Mouse (Mus musculus) frontal cortex, postnatal 25 days (tissue): ENCODE results near the gene Skp2.
A peak's percentile ranks its signal among the peaks of the same experiment; 100 is the strongest.
"Not testable (repeated sequence)": the region's sequence is repeated elsewhere in the genome, so short reads cannot be mapped to it uniquely, and the experiment has no call there.

ENCODE experiments used
- DNase-seq, 2 experiments: peaks; one replicate each; pipeline ENCODE4 v3.0.0; 2022; ENCODE audit warnings: low spot score in 2 of 2

Skp2 gene

DNA sequence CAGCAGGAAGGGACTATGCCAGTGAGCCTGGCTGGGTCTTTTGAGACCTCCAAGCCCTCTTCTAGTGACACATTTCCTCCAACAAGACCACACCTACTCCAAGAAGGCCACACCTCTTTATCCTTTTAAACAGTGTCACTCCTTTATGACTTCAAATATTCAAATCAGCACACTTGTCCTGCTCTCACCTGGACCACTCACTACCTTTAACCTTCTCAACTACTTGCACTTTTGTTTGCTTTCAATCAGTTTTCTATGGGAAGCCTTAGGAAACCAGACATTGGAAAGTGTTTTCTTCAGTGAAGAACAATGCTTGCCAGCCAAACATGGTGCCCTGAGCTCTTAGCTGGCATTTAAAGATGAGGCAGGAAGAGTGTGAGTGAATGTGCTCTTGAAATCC lies at the start of gene Skp2:
Skp2 (minus strand) TSS at position 101 of the 400 bp plus-strand sequence.
- no peak for DNase-seq

DNA sequence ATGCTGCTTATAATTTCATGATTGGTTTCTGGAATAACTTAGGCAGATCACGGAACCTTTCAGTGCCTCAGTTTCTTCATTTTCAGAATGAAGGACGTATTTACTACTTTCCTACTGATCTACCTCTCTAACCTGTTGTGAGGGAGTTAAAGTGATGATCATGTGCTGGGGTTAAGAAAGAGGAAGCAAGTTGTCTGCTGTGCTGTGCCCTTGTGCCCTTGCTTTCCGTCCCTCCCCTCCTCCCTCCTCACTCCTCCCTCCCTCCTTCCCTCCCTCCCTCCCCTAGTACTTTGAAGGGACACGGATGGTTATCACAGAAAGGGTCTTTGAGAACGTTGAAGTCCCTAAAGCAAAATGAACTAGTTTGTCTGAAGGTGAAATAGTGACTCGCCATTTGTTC lies 43.2 kb upstream of the Skp2 start:
- DNase-seq, result no peak

DNA sequence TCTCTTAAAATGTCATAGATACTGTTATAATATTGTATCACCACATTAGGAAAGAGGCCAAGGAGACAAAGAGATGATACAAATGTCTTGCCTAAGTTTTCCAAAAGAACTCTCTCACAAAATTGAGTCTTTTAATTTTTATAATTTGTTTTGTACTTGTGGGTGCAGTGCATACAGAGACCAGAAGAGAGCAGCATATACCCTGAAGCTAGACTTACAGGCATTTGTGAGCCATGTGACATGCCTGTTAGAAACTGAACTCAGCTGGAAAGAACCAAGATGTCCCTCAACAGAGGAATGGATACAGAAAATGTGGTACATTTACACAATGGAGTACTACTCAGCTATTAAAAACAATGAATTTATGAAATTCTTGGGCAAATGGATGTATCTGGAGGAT lies 37.5 kb upstream of the Skp2 start:
- not testable (repeated sequence) for DNase-seq

DNA sequence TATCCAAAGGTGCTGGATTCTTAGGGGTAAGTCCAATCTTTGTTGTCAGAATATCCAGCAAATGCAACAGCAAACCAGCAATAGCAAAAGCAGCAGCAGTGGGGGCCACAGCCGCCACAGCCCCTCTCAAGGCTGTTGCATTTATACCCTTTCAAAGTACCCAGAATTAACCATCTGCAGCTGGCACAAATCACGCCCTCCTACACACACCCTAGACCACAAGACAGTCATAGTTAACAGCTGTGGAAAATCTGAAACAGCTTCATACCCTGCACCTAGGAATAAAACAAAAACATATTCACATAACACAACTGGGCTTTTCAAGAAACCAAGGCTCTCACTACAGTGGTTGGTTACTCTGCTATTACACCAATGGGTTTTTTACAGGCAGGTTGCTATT lies 34.6 kb upstream of the Skp2 start:
- DNase-seq, result no peak

DNA sequence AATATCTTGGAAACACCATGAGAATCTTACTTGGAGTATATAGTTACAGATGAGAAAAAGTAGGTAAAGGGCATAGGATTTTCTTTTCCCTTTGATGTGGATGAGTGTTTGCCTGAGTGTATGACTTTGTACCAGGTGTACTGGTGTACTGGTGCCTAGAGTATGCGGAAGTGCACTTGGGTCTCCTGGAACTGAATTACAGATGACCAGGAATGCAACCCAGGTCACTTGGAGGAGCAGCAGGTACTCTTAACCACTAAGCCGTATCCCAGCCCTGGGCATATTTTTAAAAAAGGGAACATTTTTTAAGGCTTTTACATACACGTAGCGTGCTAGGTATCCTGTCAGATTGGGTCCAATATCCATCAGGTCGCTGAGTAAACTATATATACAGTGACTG lies 28.8 kb upstream of the Skp2 start:
- DNase-seq, result no peak

DNA sequence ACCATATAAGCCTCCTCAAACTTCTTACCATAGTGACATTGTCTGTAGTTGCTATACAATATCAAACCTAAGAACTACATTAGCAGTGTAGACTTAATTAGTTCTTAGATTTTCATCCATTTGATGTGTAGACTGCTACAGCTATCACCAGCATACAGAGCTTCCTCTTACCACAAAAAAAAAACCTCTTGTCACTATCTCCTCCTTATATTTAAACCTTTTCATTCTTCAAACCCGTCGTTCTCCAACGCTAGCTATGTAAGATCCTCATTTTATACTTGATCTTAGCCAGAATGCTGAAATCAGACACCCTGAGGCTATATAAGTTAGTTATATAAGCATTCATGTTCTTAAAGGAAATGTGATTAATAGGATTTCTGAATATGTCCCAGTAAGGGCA lies 21.8 kb upstream of the Skp2 start:
- no peak for DNase-seq

DNA sequence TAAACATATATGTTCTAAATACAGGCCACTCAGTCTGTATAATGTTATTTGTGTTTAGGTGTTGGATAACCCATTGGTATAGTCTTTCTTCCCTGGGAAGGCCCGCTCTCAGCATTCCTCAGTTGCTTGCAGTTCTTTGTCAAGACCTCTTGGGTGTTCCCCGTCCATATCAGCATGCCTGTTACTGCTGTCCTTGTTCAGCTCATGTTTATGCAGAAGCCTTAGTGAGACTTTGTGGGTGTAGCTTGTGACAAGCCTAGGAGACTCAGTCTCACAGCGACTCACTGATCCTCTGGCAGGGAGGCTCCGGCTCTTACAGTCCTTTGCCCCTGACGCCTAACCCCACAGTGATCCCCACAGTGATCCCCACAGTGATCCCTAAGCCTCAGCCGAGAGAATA lies 8.9 kb upstream of the Skp2 start:
- no peak for DNase-seq

DNA sequence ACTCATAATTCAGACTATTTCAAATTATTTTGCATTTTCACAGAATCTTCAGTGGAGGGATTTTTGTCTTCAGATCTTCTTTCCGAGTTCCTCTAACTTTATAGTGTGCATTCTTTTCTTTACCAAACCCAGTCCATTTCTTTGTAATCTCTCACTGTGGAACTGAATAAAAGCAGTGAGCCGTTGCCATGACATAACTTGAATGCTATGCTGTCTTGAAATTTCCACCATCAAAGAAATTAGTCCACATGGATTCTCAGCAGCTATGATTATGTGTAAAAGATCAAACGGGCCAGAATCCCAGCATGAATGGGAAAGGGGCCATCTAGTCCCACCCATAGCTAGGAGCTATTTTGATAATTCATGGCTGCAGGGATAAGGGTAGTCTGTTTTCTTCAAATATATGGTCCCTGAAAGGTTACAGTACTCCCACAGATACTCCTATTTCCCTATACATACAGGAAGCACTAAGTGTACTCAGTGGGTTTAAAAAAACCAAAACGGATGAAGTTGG lies 7.4 kb upstream of the Skp2 start:
- DNase-seq, result no peak

DNA sequence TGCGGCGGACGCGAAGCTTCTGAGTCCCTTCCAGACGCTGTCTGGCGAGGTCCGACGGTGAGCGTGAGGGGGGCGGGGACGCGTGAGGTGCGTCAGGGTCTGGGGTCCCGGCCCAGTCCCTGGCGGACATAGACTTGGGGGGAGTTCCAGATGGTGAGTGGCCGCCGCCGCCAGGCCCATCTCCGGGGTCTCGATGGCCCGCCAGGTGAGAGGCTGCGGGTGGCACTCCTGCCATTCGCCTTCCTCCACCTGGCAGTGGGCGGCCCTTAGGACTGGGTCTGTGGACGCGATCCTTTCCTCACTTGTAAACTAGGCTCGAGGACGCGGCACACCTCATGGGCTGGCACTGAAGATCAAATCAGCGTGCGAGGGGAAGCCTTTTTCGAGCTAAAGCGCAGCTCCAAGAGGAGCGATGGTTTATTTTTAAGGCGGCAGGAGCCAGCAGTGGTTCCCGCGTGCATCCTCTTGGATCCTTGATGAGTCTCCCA lies 14.5 kb downstream of the Skp2 start:
- peak in 1 of 2 experiments; percentile 48 for DNase-seq

DNA sequence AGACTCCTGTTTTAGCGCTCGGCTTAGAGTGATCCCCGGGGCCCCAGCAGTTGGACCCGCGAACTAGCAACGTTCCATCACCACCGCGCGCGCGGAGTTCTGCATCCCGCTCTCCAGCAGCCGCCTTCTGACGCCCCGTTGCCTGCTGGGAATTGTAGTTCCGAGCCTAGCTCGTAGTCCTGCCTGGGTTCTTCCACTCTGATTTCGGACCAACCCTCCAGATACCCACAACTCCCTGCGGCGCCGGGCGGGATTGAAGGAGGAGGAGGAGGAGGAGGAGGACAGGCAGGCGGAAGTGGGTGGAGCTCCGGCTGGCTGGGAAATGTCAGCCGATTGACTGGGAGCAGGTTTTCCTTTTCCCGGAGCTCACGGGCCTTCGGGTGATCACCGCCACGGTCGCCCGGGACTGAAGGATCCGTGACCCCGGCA lies 15.0 kb downstream of the Skp2 start, which contains the start of gene Lmbrd2:
Lmbrd2 (plus strand) TSS at position 299 of the 429 bp plus-strand sequence.
- DNase-seq, result peak; percentile 89 to 95

DNA sequence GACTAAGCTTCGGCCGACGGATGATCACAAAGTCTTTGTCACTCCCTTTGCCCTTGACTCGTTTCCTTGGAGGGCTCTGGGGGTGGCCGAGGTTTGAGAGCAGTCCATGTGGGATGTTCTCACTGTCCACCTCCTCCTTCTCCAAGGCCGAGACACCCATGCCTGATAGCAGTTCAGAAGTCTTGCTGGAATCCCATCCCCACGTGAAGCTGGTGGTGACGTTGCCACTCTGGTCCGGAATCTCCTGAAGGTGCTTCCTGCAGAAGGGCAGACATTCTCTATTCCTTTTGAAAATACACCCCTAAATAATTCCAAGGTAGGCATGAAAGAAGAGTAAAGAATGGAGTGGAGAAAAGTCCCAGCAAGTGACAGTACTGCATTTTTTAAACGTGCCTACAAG lies 15.8 kb downstream of the Skp2 start:
- no peak for DNase-seq

DNA sequence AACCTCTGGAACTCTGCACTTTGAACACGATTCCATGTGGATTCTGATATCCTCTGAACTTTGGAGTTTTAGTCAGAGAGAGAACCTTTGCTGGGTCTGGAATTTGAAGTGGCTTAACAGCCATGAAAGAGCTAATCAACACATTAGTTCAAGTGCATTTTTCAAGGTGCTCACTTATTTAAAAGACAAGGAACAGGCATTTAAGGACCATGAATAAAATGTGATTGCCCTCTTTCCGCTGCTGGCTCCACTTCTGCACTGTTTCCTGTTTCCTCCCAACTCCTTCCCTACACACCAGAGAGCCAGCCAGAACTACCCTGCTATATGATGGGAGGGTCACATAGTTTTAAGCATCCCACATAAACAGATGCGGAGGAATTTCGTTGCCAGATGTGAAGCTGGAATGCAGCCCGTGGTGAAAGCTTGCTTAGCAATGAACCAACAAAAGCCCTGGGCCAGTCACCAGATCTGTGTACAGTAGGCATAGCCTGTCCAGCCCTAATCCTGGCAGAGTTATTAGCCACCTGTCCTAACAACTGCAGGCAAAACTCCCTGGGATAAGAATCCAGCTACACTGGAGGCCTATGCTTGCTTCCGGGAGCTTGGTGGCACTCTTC lies 20.2 kb downstream of the Skp2 start:
- no peak for DNase-seq

DNA sequence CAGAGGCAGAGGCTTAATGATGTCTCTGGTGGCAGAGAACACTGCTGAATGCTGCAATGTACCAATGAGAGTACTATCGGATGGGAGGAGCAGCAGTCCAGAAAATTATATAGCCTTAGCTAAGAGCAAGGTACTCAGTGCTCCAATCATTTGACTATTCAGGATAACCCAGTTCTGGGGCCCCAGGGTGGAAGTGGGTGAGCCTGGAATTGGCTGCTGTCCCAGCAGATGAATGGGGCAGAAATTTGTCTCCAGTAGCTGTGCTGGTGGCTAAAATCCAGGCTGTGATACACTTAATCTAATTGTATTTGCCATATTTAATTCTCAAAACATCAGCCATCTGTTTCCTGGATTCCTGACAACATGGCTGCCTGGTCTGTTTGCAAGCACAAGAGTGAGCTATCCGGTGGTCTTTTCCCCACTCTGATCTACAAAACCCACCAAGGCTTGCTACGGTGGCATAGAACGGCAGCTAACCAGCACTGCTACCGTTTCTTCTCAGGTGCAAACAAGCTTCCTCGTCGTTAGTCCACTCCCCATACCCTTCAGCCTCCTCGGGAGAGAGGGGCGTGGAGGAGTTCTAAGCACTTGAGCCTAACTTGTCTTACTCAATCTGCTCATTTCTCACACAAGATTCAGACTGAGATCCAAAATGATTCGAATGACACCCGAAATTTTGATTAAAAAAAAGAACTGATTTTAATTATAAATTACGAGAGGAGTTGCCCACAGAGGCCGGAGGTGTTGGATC lies 22.4 kb downstream of the Skp2 start:
- DNase-seq, result no peak

DNA sequence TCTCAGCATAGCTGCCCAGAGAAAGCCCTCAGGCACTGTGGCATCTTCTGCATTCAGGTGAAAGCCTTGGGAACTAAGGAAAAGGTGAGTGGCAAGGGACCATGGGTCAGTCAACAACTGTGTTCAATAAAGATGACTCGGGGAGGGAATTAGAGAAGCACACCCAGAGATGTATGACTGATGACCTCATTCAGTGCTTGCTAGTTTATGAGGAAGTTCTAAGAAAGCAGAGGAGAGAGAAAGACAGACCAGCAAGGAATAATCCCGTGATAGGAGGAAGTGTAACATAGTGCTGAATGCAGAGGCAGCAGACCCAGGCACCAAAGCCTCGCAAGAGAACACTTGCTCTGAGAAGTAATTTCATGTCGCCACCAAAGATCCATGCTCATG lies 23.7 kb downstream of the Skp2 start:
- no peak for DNase-seq

DNA sequence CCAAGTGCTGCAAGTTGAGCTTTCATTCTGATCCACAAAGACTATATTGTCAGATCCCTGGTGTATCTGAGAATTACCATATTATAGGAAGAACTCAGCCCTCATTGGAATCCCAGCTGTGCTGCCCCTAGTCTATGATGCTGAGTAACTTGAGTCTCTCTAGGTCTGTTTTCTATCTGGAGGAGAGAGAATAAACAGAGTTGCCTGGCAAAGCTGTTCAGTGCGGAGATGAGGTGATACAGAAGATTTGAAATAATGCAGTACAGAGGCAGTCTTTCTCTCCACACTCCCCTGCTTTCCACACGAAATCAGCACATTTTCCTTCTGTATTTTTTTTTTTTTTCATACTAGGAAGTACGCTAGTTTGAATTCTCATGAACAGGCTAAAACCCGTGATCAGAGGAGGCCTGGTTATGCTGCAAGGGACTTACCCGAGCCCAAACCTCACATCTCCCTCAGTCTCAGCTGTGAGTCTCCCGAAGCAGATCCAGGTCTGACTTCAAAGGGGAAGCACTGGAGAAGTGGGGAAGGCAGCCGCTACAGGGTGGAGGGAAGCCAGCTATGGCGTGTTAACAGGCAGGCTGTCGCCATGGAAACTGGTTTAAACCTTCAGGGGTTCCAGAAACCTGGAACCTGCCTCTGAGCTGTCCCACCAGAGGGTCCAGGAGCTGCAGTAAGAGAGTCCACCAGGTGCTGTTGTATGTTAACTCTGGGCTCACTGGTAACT lies 24.3 kb downstream of the Skp2 start:
- DNase-seq, result no peak

DNA sequence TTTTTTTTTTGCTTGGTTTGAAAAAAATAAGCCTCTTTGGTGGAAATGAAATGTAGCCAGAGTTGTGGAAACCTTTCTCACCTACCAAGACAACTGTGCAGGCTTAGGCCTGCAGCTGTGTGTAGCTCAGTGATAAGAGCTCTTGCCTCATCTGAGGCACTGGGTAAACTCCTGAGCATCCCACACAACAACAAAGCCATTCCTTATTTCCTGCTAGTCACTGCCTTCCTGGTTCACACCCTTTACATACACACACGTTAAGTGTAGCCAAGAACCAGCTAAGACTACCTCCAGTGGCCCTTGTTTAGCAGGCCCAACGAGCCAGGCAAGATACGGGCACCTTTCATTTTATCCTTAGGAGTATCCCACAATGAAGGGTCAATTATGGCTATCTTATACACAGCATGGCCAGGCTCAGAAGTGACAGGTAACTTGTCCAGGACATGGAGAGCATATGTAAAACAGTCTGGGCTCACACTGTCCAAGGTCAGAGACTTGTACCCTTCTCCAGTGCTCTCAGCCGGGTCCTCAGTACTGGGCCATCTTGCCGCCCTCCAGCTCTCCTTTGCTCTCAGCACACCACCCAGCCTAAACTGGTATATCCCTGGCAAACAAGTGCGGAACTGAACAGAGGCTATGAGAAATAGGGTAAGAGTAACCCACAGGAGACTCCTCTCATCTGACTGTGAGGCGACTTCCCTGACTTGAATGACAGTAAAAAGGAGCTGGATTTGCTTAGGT lies 28.0 kb downstream of the Skp2 start:
- no peak for DNase-seq

DNA sequence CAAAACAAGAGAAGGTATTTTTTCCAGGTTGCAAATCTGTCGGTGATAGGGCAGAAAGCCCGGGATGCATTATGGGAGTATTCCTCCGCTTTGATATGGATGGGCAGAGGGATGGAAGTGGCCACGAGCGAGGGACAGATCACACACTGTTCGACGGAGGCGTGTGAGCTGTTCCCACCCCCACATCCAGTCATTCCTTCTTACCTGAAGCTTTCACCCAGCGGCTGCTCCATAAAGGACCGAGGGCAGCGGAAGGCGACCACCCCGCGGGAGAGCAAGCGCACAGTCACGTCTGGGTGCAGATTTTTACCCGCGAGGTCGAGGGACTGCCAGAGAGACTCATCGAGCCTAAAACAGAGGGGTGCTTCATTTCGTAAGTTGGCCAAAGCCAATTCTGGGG lies 30.4 kb downstream of the Skp2 start:
- DNase-seq, result no peak

DNA sequence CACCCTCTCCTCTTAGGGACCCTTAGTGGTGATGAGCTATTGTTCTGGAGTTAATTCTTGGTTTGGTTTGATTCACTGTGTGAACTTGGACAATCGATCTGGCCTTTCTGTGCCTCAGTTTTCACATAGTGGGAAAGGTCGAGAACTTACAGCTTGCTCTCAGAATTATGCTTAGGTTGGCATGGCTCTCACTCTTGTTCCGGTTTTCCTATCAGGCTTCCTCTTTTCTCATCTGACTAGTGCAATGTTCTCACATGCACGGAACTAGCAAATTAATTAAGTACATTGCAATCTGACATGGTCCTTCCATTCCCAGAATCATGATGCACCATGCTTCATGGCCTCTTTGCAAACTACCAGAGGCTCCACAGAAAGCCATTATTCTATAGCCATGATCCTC lies 32.2 kb downstream of the Skp2 start:
- no peak for DNase-seq

DNA sequence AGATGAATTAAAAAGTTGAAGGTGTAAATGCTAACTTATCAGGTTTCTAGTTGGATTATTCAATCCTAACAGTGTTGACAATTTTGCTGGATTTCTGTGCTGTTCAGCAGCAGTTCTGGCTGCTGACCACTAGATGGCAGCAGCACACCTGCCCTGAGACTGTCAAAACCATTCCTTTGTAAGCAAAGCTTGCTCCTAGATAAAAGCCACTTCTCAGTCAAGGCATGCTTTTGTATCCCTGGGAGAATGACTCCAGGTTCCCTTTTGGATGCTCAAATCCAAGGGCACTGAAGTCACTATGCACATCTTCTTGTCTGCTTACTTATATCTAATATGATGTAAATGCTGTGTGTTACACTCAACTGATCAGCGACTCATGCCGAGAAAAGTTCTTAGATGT lies 35.1 kb downstream of the Skp2 start:
- DNase-seq, result no peak

DNA sequence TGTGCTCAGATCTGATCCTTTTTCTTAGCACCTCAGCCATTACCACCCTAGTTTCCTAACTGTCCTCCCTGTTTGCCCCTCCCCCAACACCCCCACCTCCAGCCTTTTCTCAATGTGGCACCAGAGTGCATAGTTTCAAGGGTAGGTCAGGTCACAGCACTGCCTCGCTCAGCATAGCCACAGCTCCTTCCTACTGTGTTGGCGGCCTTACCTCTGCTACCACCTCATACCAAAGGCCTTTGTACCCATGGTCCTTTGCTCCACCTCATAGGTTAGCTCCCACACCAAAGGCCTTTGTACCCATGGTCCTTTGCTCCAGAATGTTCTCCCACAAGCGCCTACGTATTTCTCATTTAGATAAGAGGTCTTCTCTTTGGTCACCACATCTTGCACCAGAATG lies 36.4 kb downstream of the Skp2 start:
- DNase-seq, result no peak

DNA sequence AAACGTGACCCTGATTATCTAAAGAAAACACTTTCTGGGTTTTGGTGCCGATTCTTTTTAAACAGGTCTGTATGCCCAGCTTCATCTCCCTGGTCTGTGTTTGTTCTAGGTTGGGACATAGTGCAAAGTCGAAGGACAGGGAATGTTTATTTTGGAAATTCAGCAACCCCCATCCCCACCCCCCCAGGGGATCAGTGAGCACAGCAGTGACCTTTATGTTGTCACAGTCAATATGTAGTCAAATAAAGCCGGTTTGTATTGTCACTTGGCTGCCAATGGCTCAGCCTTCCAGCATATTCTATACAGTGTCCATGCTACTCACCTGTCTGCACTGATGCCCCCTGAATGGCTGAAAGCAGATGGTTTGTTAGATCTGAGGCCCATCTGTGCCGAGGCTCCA lies 40.6 kb downstream of the Skp2 start:
- no peak for DNase-seq

DNA sequence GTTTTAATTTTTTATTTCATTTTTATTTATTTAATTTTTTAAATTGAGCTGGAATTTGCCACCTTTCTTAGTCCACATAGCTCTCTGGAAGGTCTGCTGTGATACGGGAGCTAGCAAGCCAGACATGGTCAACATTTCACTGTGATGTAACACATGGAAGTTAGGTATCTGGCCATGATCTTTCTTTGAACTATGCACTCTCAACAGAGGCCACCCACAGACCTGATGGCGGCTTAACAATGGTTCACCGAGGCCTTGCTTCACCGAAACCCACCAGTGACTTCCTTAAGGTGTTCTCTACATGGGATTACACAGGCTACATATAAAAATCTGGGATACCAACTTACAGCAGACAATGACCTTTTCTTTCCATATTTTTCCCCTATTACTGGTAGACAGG lies 41.1 kb downstream of the Skp2 start:
- no peak for DNase-seq
